Mouse (Mus musculus): Measurements from ENCODE around the gene Cpsf4l. TPM values are rescaled to one million over a fixed set of nuclear protein-coding genes. Genes with fewer than 3 reads are reported as not detected.

The Cpsf4l gene
- polyA plus RNA-seq, 1 experiment from 2014 or later = 0.31 TPM

DNA sequence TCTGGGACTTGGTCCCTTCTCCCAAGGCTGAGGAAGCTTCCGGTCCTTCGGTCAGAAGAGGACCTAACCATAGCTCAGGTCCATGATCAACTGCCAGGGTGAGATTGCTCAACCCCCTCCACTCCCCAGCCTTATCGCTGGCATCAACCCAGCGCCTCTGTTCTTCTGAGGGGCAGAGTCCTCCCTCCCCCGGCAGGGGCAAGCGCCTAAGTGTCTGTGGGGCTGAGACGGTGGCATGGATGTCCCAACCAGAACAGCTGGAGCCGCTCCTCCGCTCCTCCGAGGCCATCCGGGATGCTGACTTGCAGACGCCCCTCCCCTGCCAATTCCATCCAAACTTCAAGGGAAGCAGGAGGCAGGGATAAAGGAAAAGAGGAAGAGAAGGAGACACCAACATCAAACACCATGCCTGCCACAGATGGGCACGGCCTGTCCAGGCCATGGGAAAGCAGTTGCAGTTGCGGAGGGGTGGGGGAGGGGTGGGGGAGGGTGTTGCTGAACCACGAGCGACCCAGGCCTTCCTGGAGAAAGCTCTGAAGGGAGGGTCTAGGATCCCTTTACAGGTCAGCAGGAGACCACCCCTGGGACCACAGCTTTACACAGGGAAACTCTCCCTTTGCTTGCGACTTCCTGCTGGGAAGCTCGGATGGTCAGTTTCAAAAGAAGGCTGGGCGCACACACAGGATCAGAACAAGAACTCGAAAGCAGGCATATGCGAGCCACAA is 39.1 kb upstream of the Cpsf4l start:
- H3K36me3 ChIP-seq (ENCODE audit: poor library complexity, severe bottlenecking) = peaks cover 33% of the 10 kb centered on the region
- peak overlapping the region; percentile 95 for H3K9ac ChIP-seq
- no peaks in the 10 kb centered on the region for H3K9me3 ChIP-seq (replicated peaks)
- peak overlapping the region; percentile 95 for H3K27ac ChIP-seq
- ATAC-seq = no peak
- peaks cover 54% of the 10 kb centered on the region for H3K4me1 ChIP-seq
- H3K4me3 ChIP-seq = peak overlapping the region; percentile 74
- H3K4me2 ChIP-seq = peak overlapping the region; percentile 90
- no peaks in the 10 kb centered on the region for H3K27me3 ChIP-seq
- 10% methylated on average over 20 of the region's 21 CpGs for WGBS

DNA sequence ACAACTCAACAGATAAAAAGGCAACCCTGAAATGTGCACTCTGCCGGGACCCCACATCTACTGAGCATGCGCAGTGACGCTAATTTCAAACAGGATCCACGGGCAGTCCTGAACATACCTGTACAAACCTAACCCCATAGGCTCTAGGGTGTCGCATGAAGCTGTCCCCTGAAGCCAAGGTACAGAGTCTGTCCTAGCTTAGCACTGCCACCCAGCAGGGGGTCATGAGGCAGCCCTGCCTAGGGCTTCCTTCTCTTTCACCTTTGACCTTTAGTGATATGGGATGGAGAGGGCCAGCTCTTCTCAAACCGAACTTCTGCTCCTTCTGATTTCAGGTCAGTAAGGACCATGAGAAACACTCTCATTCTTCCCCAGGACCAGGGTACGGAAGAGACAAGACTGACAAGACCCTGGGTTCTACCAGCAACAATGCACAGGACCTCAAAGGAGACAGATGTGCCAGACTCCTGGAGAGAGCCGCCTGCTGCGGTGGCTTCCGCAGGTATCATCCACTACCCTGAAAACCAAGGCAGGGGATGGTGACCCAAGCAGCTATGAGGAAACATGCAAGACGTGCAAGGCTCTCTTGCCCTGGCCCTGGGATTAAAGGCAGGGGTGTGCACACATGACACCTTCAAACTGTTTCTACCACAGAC is 38.0 kb upstream of the Cpsf4l start:
- peak overlapping the region; percentile 74 for H3K4me3 ChIP-seq
- H3K9ac ChIP-seq = peak overlapping the region; percentile 95; the same call in 1 of the 2 replicates
- 0 out of 2 replicates have a peak overlapping the region, but pooled peaks have one; percentile 3 for H3K27ac ChIP-seq
- H3K4me2 ChIP-seq = peak overlapping the region; percentile 90
- no peak for ATAC-seq
- WGBS = 83% methylated on average over 11 of the region's 11 CpGs
- H3K9me3 ChIP-seq (replicated peaks) = peaks cover 4% of the 10 kb centered on the region; the same call in 1 of the 2 replicates
- H3K4me1 ChIP-seq = peaks cover 54% of the 10 kb centered on the region
- no peaks in the 10 kb centered on the region for H3K27me3 ChIP-seq
- H3K36me3 ChIP-seq (ENCODE audit: poor library complexity, severe bottlenecking) = peaks cover 43% of the 10 kb centered on the region

DNA sequence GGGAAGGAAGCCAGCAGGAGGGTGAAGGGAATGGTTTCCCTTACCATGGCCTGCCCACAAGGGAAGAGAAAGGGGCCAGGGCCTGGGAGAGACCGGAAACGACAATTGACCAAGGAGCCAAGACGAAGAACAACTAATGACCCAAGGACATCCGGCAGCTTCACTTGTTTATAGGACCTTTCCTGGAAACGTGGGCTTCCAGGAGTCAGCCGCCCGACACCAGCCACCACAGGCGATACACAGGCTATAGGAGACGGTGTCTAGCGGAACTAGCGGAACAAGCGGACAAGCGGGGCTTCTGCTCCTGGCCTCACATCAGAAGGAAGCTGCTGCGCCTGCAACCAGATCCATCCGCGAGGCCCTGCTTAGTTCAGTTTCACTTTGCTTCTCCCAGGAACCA is 37.2 kb upstream of the Cpsf4l start:
- Histone ChIP-seq H3K27ac (peak overlapping the region; percentile 32; the same call in 1 of the 2 replicates), H3K27me3 (no peaks in the 10 kb centered on the region), H3K4me1 (peaks cover 48% of the 10 kb centered on the region), H3K4me2 (peak overlapping the region; percentile 90; the same call in 1 of the 2 replicates), H3K9me3 (replicated peaks) (peaks cover 4% of the 10 kb centered on the region; the same call in 1 of the 2 replicates), H3K9ac (no peak overlapping the region), H3K4me3 (no peak overlapping the region), H3K36me3 (ENCODE audit: poor library complexity, severe bottlenecking) (peaks cover 51% of the 10 kb centered on the region)
- no peak for ATAC-seq
- WGBS = 84% methylated on average over 16 of the region's 16 CpGs

DNA sequence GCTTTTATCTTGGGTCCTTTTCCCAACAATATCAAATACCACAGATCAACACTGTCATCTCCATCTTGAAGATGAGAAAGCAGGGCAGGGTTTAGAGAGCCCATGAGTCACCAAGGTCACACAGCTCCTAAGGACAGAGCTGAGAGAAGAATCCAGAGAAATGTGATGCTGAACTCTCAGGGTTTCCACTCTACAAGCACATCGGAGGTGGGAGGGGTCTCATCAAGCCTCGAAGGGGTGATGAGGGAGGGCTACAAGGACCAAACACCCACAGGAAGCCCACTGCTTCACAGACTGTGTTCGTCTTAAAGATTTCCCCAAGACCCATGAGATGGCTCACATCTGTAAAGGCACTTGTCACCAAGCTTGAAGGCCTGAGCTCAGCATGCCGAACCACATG is 36.1 kb upstream of the Cpsf4l start:
- no peak for ATAC-seq
- peaks cover 46% of the 10 kb centered on the region for H3K4me1 ChIP-seq
- 82% methylated on average over 4 of the region's 4 CpGs for WGBS
- no peak overlapping the region for H3K9ac ChIP-seq
- no peak overlapping the region for H3K4me2 ChIP-seq
- no peaks in the 10 kb centered on the region for H3K27me3 ChIP-seq
- H3K36me3 ChIP-seq (ENCODE audit: poor library complexity, severe bottlenecking) = peaks cover 55% of the 10 kb centered on the region
- H3K4me3 ChIP-seq = no peak overlapping the region
- H3K9me3 ChIP-seq (replicated peaks) = peaks cover 4% of the 10 kb centered on the region; the same call in 1 of the 2 replicates
- peak overlapping the region; percentile 41; the same call in 1 of the 2 replicates for H3K27ac ChIP-seq

DNA sequence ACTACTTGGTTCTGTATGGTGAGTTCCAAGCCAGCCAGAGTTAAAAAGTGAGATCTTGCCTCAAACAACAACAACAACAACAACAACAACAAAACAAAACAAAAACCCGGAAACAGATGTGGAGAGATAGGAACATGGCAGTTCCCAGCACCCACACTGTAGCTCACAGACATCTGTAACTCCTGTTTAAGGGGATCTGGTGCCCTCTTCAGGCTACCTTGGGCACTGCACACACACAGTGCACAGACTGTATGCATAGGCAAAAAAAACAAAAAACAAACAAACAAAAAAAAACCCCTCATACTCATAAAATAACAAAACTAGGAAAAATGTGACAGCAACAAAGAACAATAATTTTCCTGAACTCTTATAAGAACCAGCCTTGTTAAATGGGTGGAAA is 33.2 kb upstream of the Cpsf4l start:
- H3K4me3 ChIP-seq = no peak overlapping the region
- no peak for ATAC-seq
- peaks cover 60% of the 10 kb centered on the region for H3K36me3 ChIP-seq (ENCODE audit: poor library complexity, severe bottlenecking)
- peaks cover 41% of the 10 kb centered on the region for H3K4me1 ChIP-seq
- no peak overlapping the region for H3K27ac ChIP-seq
- no peak overlapping the region for H3K4me2 ChIP-seq
- peaks cover 4% of the 10 kb centered on the region; the same call in 1 of the 2 replicates for H3K9me3 ChIP-seq (replicated peaks)
- WGBS = 94% methylated on average over 1 of the region's 1 CpGs
- no peak overlapping the region for H3K9ac ChIP-seq
- H3K27me3 ChIP-seq = no peaks in the 10 kb centered on the region

DNA sequence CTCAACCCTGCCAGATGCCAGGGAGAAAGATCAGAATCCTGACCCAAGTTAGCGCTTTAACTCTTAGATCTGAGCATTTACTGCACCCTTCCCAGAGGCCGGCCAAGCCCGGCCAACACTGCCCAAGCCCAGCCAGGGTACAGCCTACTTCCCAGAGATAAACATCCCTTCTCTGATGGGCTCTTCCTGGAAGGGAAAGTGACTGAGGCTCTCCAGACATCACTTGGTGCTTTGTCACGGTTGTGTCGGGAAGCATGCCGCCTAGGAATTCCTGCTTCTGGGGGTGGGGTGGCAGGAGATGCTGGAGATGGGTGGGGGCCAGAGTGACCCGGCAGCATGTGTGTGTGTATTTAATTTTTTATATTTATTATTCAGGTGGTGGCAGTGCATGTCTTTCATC is 30.3 kb upstream of the Cpsf4l start:
- ATAC-seq = no peak
- H3K4me1 ChIP-seq = peaks cover 34% of the 10 kb centered on the region
- H3K27me3 ChIP-seq = no peaks in the 10 kb centered on the region
- H3K4me3 ChIP-seq = no peak overlapping the region
- H3K9ac ChIP-seq = no peak overlapping the region
- H3K36me3 ChIP-seq (ENCODE audit: poor library complexity, severe bottlenecking) = peaks cover 42% of the 10 kb centered on the region
- H3K27ac ChIP-seq = no peak overlapping the region
- 93% methylated on average over 7 of the region's 7 CpGs for WGBS
- peaks cover 4% of the 10 kb centered on the region; the same call in 1 of the 2 replicates for H3K9me3 ChIP-seq (replicated peaks)
- no peak overlapping the region for H3K4me2 ChIP-seq

DNA sequence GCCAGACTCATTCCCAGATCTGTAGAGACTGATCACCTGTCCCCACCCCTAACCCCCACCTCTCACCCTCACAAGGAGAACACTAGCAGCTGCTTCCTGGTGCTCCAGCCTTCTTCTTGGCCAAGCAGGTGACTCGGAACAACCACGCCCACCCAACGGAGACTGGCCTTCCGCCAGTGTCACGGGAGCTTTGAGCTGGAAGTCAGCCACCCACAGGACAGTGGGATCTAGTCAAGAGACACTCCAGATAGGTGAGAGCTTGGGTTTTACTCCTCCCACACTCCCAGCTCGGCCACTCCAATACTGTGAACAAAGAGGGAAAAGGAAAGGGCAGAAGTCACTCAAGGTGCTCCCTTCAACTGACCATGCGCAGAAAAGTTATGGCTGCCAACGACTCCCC is 29.4 kb upstream of the Cpsf4l start:
- 76% methylated on average over 8 of the region's 8 CpGs for WGBS

DNA sequence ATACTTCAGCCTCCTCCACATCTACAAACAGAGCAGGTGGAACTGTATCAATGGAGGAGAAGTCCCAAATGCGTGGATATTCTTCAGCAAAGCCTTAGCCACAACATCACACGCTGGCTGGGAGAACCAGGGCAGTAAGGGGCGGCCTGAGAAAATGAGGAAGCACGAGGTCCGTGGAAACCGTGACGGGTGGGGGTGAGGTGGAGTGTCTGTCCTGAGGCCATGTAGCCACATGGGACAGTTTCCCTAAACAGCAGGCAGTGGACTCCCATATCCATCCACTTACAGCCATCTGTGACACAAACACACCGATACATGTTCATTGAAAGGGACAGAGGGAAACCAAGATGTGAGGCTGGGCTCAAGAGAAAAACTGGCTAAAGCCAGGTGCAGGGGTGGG is 28.1 kb upstream of the Cpsf4l start:
- peaks cover 27% of the 10 kb centered on the region for H3K36me3 ChIP-seq (ENCODE audit: poor library complexity, severe bottlenecking)
- H3K27ac ChIP-seq = no peak overlapping the region; the same call in 1 of the 2 replicates
- H3K4me2 ChIP-seq = no peak overlapping the region
- H3K9ac ChIP-seq = no peak overlapping the region
- peaks cover 54% of the 10 kb centered on the region for H3K4me1 ChIP-seq
- H3K9me3 ChIP-seq (replicated peaks) = no peaks in the 10 kb centered on the region
- WGBS = 92% methylated on average over 8 of the region's 8 CpGs
- no peak overlapping the region for H3K4me3 ChIP-seq
- H3K27me3 ChIP-seq = no peaks in the 10 kb centered on the region
- no peak for ATAC-seq

More for the DNA sequence above, 29.4 kb upstream of the Cpsf4l start:
- peaks cover 42% of the 10 kb centered on the region for H3K4me1 ChIP-seq
- ATAC-seq = no peak
- no peak overlapping the region for H3K27ac ChIP-seq
- H3K4me3 ChIP-seq = no peak overlapping the region
- H3K36me3 ChIP-seq (ENCODE audit: poor library complexity, severe bottlenecking) = peaks cover 38% of the 10 kb centered on the region
- no peak overlapping the region for H3K4me2 ChIP-seq
- H3K9ac ChIP-seq = no peak overlapping the region
- peaks cover 4% of the 10 kb centered on the region; the same call in 1 of the 2 replicates for H3K9me3 ChIP-seq (replicated peaks)
- no peaks in the 10 kb centered on the region for H3K27me3 ChIP-seq

DNA sequence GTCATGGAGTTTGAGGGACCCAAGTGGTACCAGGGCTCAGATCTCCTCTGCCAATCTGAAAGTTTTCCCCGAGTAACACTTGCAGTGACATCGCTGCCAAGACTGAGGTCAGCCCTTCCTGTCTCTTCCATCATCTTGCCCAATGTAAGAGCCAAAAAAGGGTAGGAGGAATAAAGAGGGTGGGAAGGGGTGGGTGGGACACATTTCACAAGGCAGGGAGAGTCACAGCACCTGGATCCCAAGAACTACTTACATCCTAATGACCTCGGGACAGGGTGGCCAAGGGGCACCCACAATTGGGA is 27.7 kb upstream of the Cpsf4l start:
- no peak overlapping the region for H3K4me3 ChIP-seq
- H3K9ac ChIP-seq = no peak overlapping the region
- WGBS = 90% methylated on average over 3 of the region's 3 CpGs
- H3K4me1 ChIP-seq = peaks cover 54% of the 10 kb centered on the region
- H3K27me3 ChIP-seq = no peaks in the 10 kb centered on the region
- H3K27ac ChIP-seq = no peak overlapping the region; the same call in 1 of the 2 replicates
- ATAC-seq = no peak
- peaks cover 23% of the 10 kb centered on the region for H3K36me3 ChIP-seq (ENCODE audit: poor library complexity, severe bottlenecking)
- H3K4me2 ChIP-seq = no peak overlapping the region
- H3K9me3 ChIP-seq (replicated peaks) = no peaks in the 10 kb centered on the region

DNA sequence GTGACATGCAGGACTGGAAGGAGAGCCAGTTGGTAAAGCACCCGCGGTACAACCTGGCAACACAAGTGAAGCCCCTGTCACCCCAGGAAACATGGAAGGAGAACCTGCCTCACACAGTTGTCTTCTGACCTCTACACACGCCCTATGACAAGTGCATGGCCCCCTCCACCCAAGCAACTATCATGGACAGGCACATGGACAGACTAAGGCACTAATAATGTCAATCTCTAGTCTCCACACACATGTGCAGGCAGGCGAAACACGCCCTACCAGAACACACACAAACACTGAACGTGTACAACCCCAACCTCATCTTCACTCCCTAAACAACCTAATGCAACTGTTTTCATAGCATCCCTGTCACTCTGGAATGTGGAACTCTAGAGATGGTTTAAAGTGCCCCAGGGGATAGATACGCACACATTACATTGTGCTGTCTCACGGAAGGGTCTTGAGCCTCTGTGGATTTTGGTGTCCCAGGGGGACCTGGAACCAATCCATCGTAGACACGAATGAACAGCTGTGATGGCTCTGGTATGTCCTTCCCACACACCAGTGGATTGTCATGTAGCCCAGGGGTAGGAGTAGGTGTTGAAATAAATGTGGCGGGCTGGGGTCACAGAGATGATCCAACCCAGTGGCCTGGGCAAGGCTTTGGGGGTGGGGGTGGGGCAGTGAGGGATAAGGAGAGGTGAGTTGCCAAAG is 27.2 kb upstream of the Cpsf4l start:
- Histone ChIP-seq H3K9me3 (replicated peaks) (no peaks in the 10 kb centered on the region), H3K36me3 (ENCODE audit: poor library complexity, severe bottlenecking) (peaks cover 23% of the 10 kb centered on the region), H3K9ac (no peak overlapping the region), H3K27me3 (no peaks in the 10 kb centered on the region), H3K4me3 (no peak overlapping the region), H3K27ac (no peak overlapping the region), H3K4me2 (no peak overlapping the region), H3K4me1 (peaks cover 57% of the 10 kb centered on the region)
- ATAC-seq = no peak
- 88% methylated on average over 11 of the region's 11 CpGs for WGBS

DNA sequence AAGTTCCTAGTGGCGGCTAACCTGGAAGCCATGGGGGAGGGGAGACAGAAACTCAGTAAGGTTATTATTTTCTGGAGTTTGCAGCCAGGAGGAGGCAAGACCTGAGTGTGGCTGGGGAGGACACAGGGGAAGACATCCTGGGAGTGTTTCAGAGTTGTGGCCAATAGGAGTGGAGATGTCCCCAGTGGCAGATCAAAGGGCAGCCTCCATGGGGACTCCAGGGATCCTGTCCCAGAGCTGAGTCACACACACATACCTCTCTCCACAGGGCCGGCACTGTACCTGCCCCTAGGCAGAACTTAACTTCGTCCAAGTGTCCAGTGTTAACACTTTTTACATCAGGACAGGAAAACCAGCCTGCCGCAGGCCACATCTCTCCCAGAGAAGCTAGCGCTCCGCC is 25.3 kb upstream of the Cpsf4l start:
- Histone ChIP-seq H3K36me3 (ENCODE audit: poor library complexity, severe bottlenecking) (peaks cover 15% of the 10 kb centered on the region; the same call in 1 of the 2 replicates), H3K4me2 (no peak overlapping the region), H3K27me3 (no peaks in the 10 kb centered on the region), H3K9me3 (replicated peaks) (no peaks in the 10 kb centered on the region), H3K4me1 (peaks cover 70% of the 10 kb centered on the region), H3K27ac (no peak overlapping the region), H3K9ac (no peak overlapping the region), H3K4me3 (no peak overlapping the region)
- 75% methylated on average over 6 of the region's 6 CpGs for WGBS
- ATAC-seq = no peak
